Mouse (Mus musculus): ENCODE data around the gene Frat1. TPM values are rescaled to one million over a fixed set of nuclear protein-coding genes. Genes with fewer than 3 reads are reported as not detected.
A peak's percentile ranks its signal among the peaks of the same experiment; 100 is the strongest.

The Frat1 gene
- total RNA-seq (2021): 1 to 10 TPM; 4.6 to 6.2 TPM

DNA sequence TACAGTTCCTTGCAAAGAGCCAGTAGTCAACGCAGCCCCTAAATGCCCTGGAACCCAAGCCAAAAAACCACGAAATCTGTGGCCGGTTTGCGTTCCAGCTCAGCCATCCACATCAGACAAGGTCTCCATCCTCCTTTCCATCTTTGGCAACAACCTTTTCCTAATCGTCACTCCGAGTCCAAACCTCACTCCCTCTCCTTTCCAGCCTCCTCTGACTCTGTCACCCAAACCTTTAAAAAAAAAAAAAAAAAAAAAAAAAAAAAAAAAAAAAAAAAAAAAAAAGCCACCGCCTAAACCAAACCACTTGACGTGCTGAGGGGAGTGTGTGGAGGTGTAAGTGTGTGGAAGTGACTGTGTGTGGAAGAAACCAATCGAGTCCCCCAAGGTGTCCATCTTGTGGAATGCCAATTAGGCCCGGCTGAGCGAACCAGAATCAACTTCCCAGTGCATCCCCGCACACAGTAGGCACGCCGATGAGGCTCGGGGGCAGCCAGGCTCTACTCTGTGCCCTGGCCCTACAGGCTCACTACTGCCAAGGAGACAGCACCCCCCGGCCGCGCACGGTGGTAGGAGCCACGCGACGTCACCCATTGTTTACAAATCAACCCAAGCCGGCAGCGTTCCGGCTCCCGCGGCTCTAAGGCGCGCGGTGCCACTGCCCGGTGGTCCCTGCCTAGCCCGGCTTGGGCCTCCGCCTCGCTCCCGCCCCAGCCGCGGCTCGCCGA is at the start of gene Frat1:
Gene Frat1 (plus strand): TSS at position 590 of the 725 bp plus-strand sequence.
- DNase-seq: peak; percentile 88 to 97
- intact Hi-C loops (cut with DNase I): no loop called here

DNA sequence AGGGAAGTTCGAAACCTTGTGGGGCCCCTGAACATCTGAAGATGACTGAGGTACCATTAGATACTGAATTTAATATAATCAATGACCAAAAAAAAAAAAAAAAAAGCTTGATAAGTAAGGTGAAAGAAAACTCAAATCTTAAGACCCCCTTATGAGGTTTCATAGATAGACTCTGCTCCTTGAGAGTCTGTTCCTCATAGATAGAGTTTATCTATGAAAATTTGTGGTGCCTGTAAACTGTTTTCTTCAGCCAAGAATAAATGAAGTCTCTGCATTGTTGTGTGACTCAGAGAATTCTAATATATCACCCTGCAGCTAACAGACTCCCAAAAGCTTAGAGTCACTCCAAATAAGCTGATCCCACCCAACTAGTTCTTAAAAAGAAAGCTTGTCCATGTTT is 42.9 kb upstream of the Frat1 start:
- no peak for DNase-seq
- intact Hi-C loops (cut with DNase I): no loop called here

DNA sequence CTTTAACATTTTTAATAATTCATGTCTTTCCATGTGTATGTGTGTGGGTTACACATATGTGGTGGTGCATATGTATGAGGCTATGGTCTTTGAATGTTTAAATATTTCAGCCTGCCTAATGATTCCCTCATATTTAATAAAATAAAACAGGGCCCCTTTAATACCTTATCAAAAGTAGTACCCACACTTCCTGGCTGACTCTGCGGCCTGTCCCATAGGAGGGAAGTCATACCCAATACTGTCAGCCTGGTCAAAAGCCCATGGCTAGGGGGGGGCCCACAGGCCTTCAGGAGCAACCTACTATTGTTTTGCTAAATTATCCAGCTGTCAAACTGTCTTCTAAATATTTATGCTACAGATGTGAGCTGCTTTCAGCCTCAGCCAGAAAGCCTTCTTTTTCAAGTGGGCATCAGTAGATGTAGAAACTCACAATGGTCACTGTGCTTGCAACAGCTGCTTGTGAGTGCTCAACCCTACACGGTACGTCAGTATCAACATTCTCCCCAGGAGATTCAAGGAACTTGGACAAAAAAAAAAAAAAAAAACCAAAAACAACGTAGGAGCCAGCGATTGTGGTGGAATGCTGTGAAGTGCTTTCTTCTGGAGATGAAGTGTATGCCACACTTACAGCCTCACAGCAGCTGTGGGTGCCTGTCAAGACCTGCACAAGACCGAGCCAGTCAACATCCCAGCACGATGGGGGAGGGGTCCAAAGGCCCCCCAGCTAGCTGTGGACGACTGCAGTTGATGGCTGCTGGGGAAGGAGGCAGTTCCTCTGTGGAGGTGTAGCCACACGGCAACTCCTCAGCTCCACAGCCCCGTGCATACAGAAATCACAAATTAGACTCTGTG is 40.4 kb upstream of the Frat1 start:
- DNase-seq: no peak
- intact Hi-C loops (cut with DNase I): no loop called here

DNA sequence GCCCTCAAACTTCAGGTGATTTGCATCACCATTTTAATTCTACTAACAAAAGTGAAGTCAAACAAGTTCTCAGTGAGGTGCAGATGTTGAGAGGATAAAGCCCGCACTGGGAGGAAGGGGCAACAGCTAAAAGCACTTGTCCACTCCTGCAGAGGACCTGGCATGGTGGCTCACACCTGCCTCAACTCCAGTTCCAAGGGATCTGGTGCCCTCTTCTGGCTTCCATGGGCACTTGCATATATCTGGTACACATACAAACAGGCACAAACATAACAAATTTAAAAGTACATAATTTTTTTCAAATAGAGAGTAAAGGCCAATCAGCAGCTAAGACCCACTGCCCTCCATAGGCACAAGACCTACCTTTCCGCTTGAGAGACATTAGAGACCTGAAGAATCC is 38.4 kb upstream of the Frat1 start:
- DNase-seq: no peak
- intact Hi-C loops (cut with DNase I): no loop called here

DNA sequence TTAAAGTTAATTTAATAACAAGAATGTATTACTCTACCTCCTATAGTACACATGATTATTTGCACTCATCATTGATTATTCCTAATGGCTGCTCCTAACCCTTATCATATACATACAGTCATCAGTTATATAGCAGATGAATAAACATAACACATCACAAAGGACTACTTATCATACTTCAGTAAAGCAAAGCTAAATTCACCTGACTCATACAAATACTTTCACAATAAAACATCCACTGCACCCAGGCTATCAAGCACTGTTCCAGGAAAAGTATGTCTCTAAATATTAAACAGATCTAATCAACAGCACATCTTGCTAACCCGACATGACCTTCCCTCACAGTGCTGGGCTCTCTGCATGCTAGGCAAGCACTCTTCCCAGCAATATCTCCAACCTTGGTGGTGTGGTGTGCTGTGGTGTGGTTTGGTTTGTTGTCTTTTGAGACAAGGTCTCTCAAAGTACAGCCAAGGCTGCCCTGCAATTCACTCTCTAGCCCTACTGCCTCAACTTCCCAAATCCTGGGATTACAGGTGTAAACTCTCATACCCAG is 36.8 kb upstream of the Frat1 start:
- DNase-seq: no peak
- intact Hi-C loops (cut with DNase I): no loop called here

DNA sequence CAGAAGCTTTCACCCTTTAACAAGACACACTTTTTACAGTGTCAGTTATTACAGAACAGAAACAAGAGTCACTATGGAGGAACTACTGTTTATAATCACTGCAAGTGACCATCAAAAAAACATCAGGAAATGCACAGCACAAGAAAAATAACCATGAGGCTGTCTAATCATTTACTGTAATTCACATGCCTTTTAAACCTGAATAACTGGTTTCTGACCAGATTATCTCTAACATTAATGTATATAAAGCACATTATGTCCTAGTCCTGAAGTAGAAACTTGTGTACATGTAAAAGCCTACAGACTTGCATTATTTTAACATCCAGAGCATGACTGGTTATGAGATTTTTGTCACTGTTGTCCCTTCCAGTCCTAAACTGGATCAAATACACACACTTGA is 35.8 kb upstream of the Frat1 start:
- no peak for DNase-seq
- intact Hi-C loops (cut with DNase I): no loop called here

DNA sequence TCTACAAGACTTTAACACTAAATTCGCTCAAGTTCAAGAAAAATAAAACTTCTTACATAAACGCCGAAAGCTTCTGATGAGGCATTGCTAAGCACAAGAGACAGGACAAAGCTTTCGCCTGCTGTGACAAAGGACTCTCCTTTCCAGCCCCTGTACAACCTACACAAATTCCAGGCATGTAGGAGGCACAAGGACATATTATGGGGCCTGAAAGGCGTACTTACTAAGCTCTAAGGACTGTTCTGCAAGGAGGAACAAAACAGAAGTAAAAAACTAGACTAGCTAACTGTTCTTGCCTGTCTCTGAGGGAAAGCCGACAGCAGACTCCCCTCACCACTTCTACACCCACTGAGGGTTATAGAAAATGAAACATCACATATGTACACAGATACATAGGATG is 34.9 kb upstream of the Frat1 start:
- intact Hi-C loops (cut with DNase I): no loop called here

DNA sequence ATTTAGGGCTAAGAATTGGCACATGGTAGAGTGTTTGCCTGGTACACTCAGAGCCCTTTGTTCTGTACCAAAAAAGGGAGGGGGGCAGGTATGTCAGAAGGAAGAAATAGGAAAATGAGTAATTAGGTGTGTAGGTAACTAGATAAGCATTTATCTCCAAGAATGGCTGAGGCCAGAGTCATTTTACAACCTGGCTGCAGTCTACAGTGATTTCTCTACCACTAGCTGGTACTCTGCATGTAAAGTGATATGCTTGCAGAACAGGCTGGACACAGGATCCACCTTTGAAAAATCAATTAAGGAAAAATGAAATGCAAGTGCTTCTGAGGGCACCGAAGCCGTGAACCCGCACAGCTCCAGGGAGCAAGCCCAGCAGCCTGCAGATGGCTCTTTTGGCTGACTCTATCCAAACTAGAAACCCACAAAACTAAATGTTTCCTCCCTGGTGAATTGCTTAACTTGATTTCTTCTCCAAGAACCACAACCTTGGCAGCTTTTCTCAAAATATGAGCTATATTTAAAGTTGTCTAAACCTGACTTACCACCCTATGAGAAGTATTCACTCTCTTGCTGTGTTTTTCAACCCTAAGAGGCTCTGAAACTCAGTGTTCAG is 33.5 kb upstream of the Frat1 start:
- intact Hi-C loops (cut with DNase I): no loop called here
- DNase-seq: no peak

More for the DNA sequence above, 34.9 kb upstream of the Frat1 start:
- no peak for DNase-seq

DNA sequence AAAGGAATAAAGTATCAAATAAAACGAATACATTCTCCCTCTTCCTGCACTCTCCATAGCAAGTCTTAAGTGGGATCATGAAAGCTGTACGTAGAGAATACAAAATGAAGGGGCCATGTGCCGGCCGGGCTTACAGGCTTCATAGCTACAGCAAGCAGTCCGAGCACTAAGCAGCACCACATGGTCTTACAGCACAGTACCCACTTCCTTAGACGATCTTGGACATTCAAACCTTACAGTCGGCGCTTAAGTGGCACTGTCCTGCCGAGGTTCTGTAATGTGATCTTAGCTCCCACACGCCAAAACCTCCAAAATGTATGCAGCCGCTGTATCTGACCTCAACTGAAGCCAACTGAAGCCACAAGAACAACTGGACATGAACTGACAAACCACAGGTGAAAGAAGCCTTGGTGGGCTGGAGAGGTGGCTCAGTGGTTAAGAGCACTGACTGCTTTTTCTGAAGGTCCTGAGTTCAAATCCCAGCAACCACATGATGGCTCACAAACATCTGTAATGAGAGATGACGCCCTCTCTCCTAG is 32.9 kb upstream of the Frat1 start:
- no peak for DNase-seq
- intact Hi-C loops (cut with DNase I): no loop called here

DNA sequence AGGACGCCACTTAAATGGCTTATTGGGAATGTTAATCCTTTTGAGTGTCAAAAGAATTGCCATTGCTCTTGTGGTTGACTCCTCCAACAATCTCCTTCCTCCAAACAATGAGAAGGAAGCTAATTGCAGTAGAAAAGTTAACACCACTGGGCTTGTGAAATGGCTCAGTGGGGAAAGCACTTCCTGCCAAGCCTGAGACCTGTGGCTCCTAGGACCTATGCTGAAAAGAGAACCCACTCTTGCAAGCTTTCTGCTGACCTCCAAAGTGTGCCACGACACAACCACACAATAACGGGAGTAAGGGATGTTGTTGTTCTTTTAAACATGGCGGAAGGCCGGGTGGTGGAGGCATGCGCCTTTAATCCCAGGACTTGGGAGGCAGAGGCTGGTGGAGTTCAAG is 32.2 kb upstream of the Frat1 start:
- intact Hi-C loops (cut with DNase I): no loop called here
- no peak for DNase-seq

DNA sequence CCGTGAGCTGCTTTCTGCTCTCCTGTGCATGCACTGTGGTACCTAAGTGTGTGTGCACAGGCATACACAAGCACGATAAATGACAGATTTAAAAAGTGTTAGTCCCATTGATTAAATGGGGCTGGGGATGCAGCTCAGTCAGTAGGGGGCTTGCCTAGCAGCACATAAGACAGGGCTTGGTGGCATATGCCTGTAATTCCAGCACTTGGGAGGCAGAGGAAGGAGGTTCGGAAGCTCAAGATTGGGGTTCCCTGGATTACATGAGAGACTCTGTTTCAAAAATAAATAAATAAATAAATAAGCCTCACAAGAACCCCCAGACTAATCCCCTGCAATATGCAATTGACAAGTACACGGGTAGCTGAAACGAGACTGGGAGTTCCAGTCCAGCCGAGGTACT is 29.3 kb upstream of the Frat1 start:
- no peak for DNase-seq
- intact Hi-C loops (cut with DNase I): loop anchor here (2.0 kb wide), 1 partner anchor 48 kb away; the partner anchor contains the start of gene Frat2

DNA sequence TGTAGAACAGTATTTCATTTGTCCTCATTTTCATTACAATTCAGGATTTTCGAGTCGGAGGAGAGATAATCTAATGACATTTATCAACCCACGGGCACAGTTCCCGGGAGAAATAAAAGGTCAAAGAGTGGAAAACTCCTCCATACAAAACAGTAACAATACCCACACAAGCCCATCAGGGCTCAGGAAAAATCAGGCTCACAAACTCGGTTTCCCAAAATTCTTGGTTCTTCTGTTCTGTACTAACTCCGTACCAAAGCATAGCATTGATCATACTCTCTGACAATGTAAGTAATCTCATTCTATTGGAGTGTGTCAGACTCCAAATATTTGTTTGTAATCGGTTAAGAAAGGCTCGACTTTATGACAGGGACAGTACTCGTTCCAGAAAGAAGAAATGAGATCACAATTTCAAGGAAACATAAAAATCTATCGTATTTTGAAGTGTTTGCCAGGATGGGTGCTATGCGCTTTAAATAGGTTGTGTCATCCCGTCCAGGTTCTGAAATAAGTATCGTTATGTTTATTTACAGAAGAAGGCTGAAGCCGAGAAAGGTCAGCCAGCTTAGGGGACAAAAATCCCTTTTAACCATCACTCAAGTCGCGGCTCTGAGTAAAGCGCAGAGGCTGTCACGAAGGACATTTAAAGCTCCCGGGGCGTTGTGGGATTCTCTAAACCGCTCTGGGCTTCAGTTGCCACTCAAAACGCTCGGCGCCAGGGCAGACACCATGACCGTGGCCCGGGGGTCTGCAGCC is 28.6 kb upstream of the Frat1 start:
- intact Hi-C loops (cut with DNase I): loop anchor here (2.0 kb wide), 1 partner anchor 48 kb away; the partner anchor contains the start of gene Frat2

DNA sequence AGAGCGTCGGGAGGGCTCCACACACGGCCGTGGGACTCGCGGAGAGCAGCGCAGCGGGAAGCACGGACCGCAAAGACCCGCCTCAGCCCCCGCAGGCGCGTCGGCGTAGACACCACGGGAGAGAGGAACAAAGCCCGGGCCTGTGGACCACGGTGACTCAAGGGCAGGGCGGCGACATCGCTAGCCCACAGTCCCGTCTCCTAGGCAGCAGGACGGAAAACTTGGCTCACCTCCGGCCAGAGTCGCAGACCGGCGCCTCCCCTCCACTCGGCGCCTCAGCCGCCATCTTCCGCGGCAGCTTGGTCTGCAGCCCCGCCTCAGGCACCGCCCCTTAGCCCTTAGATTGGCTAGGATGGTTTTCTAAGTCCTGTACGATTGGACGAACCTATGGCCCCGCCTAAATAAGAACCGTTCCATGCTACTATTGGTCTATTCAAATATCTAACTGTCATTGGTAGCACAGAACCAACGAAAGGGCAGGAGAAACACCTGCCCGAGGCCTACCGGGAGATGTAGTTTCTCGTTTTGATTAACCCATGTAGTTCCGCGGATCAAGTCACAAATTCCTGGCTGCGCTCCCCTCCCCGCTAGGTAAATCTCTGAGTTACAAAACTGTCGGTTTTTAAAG is 27.9 kb upstream of the Frat1 start, which contains the start of gene Arhgap19:
Gene Arhgap19 (minus strand): TSS at position 306 of the 628 bp plus-strand sequence.
- intact Hi-C loops (cut with DNase I): loop anchor here (2.0 kb wide), 1 partner anchor 47 kb away; the partner anchor contains the start of gene Frat2
- DNase-seq: peak; percentile 88 to 89

More for the DNA sequence above, 28.6 kb upstream of the Frat1 start:
- no peak for DNase-seq

DNA sequence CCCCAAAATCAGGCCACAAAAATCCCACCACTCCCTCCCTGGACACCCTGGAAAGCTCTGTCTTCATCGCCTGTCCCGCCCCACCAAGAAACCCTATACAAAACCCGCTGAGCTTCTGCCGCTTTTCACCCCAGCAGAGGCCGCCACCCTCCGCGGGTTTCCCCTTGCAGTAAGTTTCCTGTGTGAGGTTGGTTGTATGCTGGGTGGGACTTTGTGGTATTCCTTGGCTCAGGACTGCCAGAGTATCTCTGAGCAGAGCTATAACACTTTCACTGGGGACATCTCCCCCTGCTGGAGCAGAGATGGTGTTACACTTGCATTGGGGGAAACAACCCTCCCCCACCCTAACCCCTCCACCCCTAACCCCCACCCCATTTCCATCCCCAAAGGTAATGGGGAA is 26.4 kb upstream of the Frat1 start:
- intact Hi-C loops (cut with DNase I): no loop called here
- DNase-seq: no peak

DNA sequence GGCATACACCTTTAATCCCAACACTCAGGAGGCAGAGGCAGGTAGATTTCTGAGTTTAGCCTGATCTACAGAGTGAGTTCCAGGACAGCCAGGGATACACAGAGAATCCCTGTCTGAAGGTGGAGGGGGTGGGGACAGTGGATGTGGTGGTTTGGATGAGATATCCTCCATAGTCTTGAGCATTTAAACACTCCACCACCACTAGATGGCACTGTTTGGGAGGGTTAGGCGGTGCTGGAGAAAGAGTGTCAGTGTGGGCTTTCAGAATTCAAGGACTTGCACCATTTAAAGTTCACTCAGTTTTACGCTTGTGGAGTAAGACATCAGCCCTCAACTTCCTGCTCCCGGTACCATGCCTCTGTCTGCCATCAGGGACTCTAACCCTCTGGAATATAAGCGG is 23.9 kb upstream of the Frat1 start:
- no peak for DNase-seq
- intact Hi-C loops (cut with DNase I): no loop called here

DNA sequence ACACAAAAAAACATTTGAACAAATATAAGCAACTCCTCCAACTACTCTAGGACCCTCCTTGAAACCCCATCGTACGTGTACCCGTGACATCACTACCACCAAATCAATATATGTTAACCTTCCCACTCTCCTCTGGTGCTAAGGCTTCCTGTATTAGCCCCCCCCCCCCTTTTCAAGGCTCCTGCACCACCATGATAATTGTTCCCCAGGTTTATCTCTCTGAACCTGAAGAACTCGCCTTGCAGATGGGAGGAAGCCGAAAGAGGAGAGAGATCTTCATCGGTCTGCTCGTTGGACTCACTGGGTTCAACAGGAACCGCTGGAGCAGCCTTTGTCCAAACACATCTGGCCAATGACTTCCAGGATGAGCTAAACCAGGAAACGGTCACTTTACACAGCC is 22.3 kb upstream of the Frat1 start:
- no peak for DNase-seq
- intact Hi-C loops (cut with DNase I): no loop called here

DNA sequence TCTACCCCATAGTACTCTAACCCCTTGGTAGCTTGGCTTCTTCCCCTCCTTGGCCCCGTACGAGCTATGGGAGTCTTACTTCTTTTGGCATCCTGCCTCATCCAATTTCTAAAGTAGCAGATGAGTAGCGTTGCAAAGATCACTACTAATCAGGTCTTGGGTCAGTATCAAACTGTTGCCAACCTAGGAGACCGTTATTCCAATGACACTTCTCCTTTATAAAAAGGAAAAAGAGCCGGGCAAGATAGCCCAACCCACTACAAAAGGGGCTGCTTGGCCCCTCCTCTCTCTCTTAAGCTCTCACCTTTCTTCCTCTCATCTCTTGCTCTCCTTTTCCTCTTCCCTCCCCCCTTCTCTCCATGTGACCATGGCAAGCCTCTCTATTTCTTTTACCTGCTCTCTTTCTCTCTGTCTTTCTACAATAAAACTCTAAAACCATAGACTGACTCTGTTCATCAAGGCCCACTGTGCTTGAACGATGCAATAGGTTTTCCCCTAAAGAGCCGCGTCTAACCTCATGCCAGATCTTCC is 21.6 kb upstream of the Frat1 start:
- DNase-seq: no peak
- intact Hi-C loops (cut with DNase I): no loop called here

DNA sequence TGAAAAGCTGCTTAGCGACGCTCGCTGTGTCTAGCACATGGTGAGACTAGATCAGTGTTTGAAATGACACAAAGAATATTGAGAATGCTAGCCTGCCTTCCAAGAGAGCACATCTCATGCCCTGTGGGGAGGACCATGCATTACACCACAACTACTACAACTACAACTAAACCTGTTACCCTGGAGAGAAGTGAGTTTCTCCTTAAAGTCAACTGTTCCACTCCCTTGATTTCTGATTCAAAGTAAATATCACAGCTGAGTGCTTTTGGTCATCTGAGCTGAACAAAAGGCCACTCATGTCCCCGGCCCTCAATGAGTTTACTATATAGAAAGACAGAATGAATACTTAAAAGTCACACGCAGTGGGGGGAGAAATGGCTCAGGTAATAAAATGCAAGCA is 19.7 kb upstream of the Frat1 start:
- intact Hi-C loops (cut with DNase I): no loop called here
- no peak for DNase-seq

DNA sequence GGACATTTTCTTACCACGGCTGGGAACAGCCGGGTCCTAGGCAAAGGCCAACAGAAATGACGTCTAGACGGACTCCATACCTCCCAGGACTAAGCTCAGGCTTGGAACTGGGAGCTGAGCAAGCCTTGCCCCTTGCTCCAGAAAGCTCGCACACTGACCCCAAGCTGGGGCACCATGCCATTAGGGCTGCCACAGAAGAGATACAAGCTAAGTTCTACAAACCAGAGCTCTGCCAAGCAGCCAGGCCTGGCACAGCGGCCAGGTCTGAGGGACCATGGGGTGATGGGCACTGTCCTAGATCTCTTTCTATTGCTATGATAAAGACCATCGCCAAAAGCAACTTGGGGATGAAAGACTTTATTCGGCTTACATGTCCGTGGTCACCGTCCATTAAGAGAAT is 17.2 kb upstream of the Frat1 start:
- intact Hi-C loops (cut with DNase I): no loop called here
- peak in 1 of 2 experiments; percentile 20 for DNase-seq
